Mouse (Mus musculus) forebrain, embryonic 15.5 days (tissue): Measurements from ENCODE around the gene Lbh. TPM values are rescaled to one million over a fixed set of nuclear protein-coding genes. Genes with fewer than 3 reads are reported as not detected.

ENCODE experiments used
- ATAC-seq: fragments of 200-750 bp; cut with Nextera tagmentation; replicated peaks from 2 replicates; pipeline ENCODE4 v1.8.0; 2017; ENCODE audit warnings: mild to moderate bottlenecking, moderate TSS enrichment, moderate library complexity
- H3K27ac ChIP-seq: fragments of 300-500 bp; sonication (generic); replicated peaks from 2 replicates; pipeline ENCODE4 v1.5.1; 2015; ENCODE audit warnings: mild to moderate bottlenecking, inconsistent platforms
- H3K27me3 ChIP-seq: fragments of 300-500 bp; sonication (generic); 2 replicates; pipeline ENCODE4 v1.6.1; 2015; ENCODE audit warnings: inconsistent platforms
- H3K36me3 ChIP-seq: fragments of 300-500 bp; sonication (generic); 2 replicates; pipeline ENCODE4 v1.6.1; 2015; ENCODE audit warnings: mild to moderate bottlenecking, inconsistent platforms
- H3K4me1 ChIP-seq: fragments of 300-500 bp; sonication (generic); 2 replicates; pipeline ENCODE4 v1.6.1; 2015; ENCODE audit warnings: inconsistent platforms
- H3K4me2 ChIP-seq: fragments of 300-500 bp; sonication (generic); replicated peaks from 2 replicates; pipeline ENCODE4 v1.6.1; 2015; ENCODE audit warnings: mild to moderate bottlenecking, inconsistent platforms
- H3K4me3 ChIP-seq: fragments of 300-500 bp; sonication (generic); 2 replicates; pipeline ENCODE4 v1.5.1; 2015; ENCODE audit warnings: mild to moderate bottlenecking, inconsistent platforms
- H3K9ac ChIP-seq: fragments of 300-500 bp; sonication (generic); replicated peaks from 2 replicates; pipeline ENCODE4 v1.6.1; 2015; ENCODE audit warnings: mild to moderate bottlenecking, inconsistent platforms
- H3K9me3 ChIP-seq: fragments of 300-500 bp; sonication (generic); 2 replicates; pipeline ENCODE4 v1.6.1; 2016; ENCODE audit warnings: inconsistent platforms
- WGBS: fragments of 180-500 bp; shearing (Covaris S2); methylation state at CpG from one replicate; pipeline ENCODE4 v1.1.7; 2015; ENCODE audit warnings: mixed read lengths; 5-methylcytosine and 5-hydroxymethylcytosine counted together
- polyA plus RNA-seq: library from polyadenylated mRNA; unstranded; fragments of >200 nt; fragmentation: Nextera tagmentation; extraction: Ambion mirVana; gene quantifications from 2 replicates; pipeline ENCODE4 v1.2.1, GENCODE M21; 2015

Gene Lbh
- polyA plus RNA-seq, 1 experiment from 2014 or later = 4.5 TPM

- H3K4me2 ChIP-seq = no peak overlapping the region
- no peak overlapping the region for H3K27ac ChIP-seq
- H3K4me1 ChIP-seq = no peaks in the 10 kb centered on the region
- no peaks in the 10 kb centered on the region for H3K36me3 ChIP-seq
- ATAC-seq = no peak
- no peak overlapping the region for H3K4me3 ChIP-seq
- no peaks in the 10 kb centered on the region for H3K9me3 ChIP-seq
- H3K9ac ChIP-seq = no peak overlapping the region
- WGBS = 92% methylated on average over 6 of the region's 6 CpGs
- H3K27me3 ChIP-seq = no peaks in the 10 kb centered on the region
Observed at GRCm38 (mm10) chr17:72901021-72901420, 17.1 kb upstream of the Lbh start.

- Histone ChIP-seq H3K36me3 (no peaks in the 10 kb centered on the region), H3K4me2 (no peak overlapping the region), H3K4me1 (no peaks in the 10 kb centered on the region), H3K9ac (no peak overlapping the region), H3K9me3 (no peaks in the 10 kb centered on the region), H3K4me3 (no peak overlapping the region), H3K27me3 (no peaks in the 10 kb centered on the region), H3K27ac (no peak overlapping the region)
- no peak for ATAC-seq
- WGBS = 89% methylated on average over 4 of the region's 4 CpGs
Observed at GRCm38 (mm10) chr17:72901705-72902104, 16.4 kb upstream of the Lbh start.

GRCm38 (mm10) chr17:72903321-72903720 is 14.8 kb upstream of the Lbh start:
- H3K4me1 ChIP-seq = no peaks in the 10 kb centered on the region
- H3K9me3 ChIP-seq = no peaks in the 10 kb centered on the region
- no peak for ATAC-seq
- H3K27me3 ChIP-seq = no peaks in the 10 kb centered on the region
- no peak overlapping the region for H3K4me2 ChIP-seq
- no peak overlapping the region for H3K4me3 ChIP-seq
- no peaks in the 10 kb centered on the region for H3K36me3 ChIP-seq
- 91% methylated on average over 5 of the region's 5 CpGs for WGBS
- no peak overlapping the region for H3K9ac ChIP-seq
- no peak overlapping the region for H3K27ac ChIP-seq

GRCm38 (mm10) chr17:72903921-72904421 is 14.1 kb upstream of the Lbh start:
- no peaks in the 10 kb centered on the region for H3K4me1 ChIP-seq
- no peak overlapping the region for H3K4me3 ChIP-seq
- no peak overlapping the region for H3K4me2 ChIP-seq
- no peaks in the 10 kb centered on the region for H3K9me3 ChIP-seq
- no peaks in the 10 kb centered on the region for H3K36me3 ChIP-seq
- WGBS = 87% methylated on average over 9 of the region's 9 CpGs
- ATAC-seq = no peak
- H3K9ac ChIP-seq = no peak overlapping the region
- no peaks in the 10 kb centered on the region for H3K27me3 ChIP-seq
- no peak overlapping the region for H3K27ac ChIP-seq

- no peaks in the 10 kb centered on the region for H3K4me1 ChIP-seq
- 89% methylated on average over 7 of the region's 7 CpGs for WGBS
- no peak overlapping the region for H3K4me3 ChIP-seq
- no peaks in the 10 kb centered on the region for H3K9me3 ChIP-seq
- H3K36me3 ChIP-seq = no peaks in the 10 kb centered on the region
- no peak overlapping the region for H3K4me2 ChIP-seq
- no peak for ATAC-seq
- H3K9ac ChIP-seq = no peak overlapping the region
- H3K27me3 ChIP-seq = no peaks in the 10 kb centered on the region
- H3K27ac ChIP-seq = no peak overlapping the region
Observed at GRCm38 (mm10) chr17:72904873-72905272, 13.2 kb upstream of the Lbh start.

GRCm38 (mm10) chr17:72906231-72906896 is 11.7 kb upstream of the Lbh start:
- H3K27ac ChIP-seq = no peak overlapping the region
- no peak overlapping the region for H3K4me2 ChIP-seq
- WGBS = 81% methylated on average over 10 of the region's 10 CpGs
- H3K4me1 ChIP-seq = no peaks in the 10 kb centered on the region
- no peaks in the 10 kb centered on the region for H3K27me3 ChIP-seq
- H3K4me3 ChIP-seq = no peak overlapping the region
- no peak for ATAC-seq
- H3K36me3 ChIP-seq = no peaks in the 10 kb centered on the region
- H3K9me3 ChIP-seq = no peaks in the 10 kb centered on the region
- no peak overlapping the region for H3K9ac ChIP-seq

- no peak for ATAC-seq
- H3K9me3 ChIP-seq = no peaks in the 10 kb centered on the region
- 82% methylated on average over 9 of the region's 9 CpGs for WGBS
- no peaks in the 10 kb centered on the region for H3K27me3 ChIP-seq
- H3K4me2 ChIP-seq = no peak overlapping the region
- H3K9ac ChIP-seq = no peak overlapping the region
- H3K36me3 ChIP-seq = no peaks in the 10 kb centered on the region
- no peak overlapping the region for H3K27ac ChIP-seq
- no peak overlapping the region for H3K4me3 ChIP-seq
- no peaks in the 10 kb centered on the region for H3K4me1 ChIP-seq
Observed at GRCm38 (mm10) chr17:72907211-72907610, 10.9 kb upstream of the Lbh start.

- WGBS = 91% methylated on average over 8 of the region's 8 CpGs
Observed at GRCm38 (mm10) chr17:72907777-72908176, 10.3 kb upstream of the Lbh start.

GRCm38 (mm10) chr17:72908561-72908960 is 9.5 kb upstream of the Lbh start:
- Histone ChIP-seq H3K27ac (no peak overlapping the region), H3K9me3 (no peaks in the 10 kb centered on the region), H3K36me3 (no peaks in the 10 kb centered on the region), H3K4me2 (no peak overlapping the region), H3K4me1 (no peaks in the 10 kb centered on the region), H3K4me3 (no peak overlapping the region), H3K9ac (no peak overlapping the region), H3K27me3 (no peaks in the 10 kb centered on the region)
- ATAC-seq = no peak
- 88% methylated on average over 3 of the region's 3 CpGs for WGBS

More at GRCm38 (mm10) chr17:72907777-72908176, 10.3 kb upstream of the Lbh start:
- H3K9ac ChIP-seq = no peak overlapping the region
- no peaks in the 10 kb centered on the region for H3K27me3 ChIP-seq
- no peak overlapping the region for H3K27ac ChIP-seq
- H3K4me1 ChIP-seq = no peaks in the 10 kb centered on the region
- ATAC-seq = no peak
- no peaks in the 10 kb centered on the region for H3K9me3 ChIP-seq
- no peaks in the 10 kb centered on the region for H3K36me3 ChIP-seq
- no peak overlapping the region for H3K4me3 ChIP-seq
- no peak overlapping the region for H3K4me2 ChIP-seq

GRCm38 (mm10) chr17:72909061-72909852 is 8.8 kb upstream of the Lbh start:
- Histone ChIP-seq H3K36me3 (no peaks in the 10 kb centered on the region), H3K9ac (no peak overlapping the region), H3K27ac (no peak overlapping the region), H3K4me1 (no peaks in the 10 kb centered on the region), H3K4me3 (no peak overlapping the region), H3K9me3 (no peaks in the 10 kb centered on the region), H3K27me3 (no peaks in the 10 kb centered on the region), H3K4me2 (no peak overlapping the region)
- ATAC-seq = no peak
- WGBS = 85% methylated on average over 7 of the region's 7 CpGs

GRCm38 (mm10) chr17:72911283-72911682 is 6.8 kb upstream of the Lbh start:
- H3K4me3 ChIP-seq = no peak overlapping the region
- no peaks in the 10 kb centered on the region; the same call in 1 of the 2 replicates for H3K27me3 ChIP-seq
- no peaks in the 10 kb centered on the region for H3K36me3 ChIP-seq
- no peak overlapping the region for H3K27ac ChIP-seq
- H3K9ac ChIP-seq = no peak overlapping the region
- no peaks in the 10 kb centered on the region for H3K9me3 ChIP-seq
- H3K4me2 ChIP-seq = no peak overlapping the region
- ATAC-seq = no peak
- 76% methylated on average over 11 of the region's 11 CpGs for WGBS
- H3K4me1 ChIP-seq = no peaks in the 10 kb centered on the region

GRCm38 (mm10) chr17:72911751-72912150 is 6.4 kb upstream of the Lbh start:
- Histone ChIP-seq H3K9me3 (no peaks in the 10 kb centered on the region), H3K27me3 (no peaks in the 10 kb centered on the region; the same call in 1 of the 2 replicates), H3K4me3 (no peak overlapping the region), H3K4me1 (0 out of 2 replicates have a peak, but pooled peaks cover 1% of the 10 kb centered on the region), H3K9ac (no peak overlapping the region), H3K27ac (no peak overlapping the region), H3K36me3 (no peaks in the 10 kb centered on the region), H3K4me2 (no peak overlapping the region)
- no peak for ATAC-seq
- 31% methylated on average over 1 of the region's 1 CpGs for WGBS
